Mouse (Mus musculus) bone marrow macrophage, adult 2 months (primary cell): ENCODE measurements around the gene Yipf4. TPM values are rescaled to one million over a fixed set of nuclear protein-coding genes. Genes with fewer than 3 reads are reported as not detected.
A peak's percentile ranks its signal among the peaks of the same experiment; 100 is the strongest.

Experiments used
- H3K27ac ChIP-seq: 2 replicates; pipeline ENCODE4 v1.5.1; 2012; ENCODE audit warnings: low read depth, low read length; ENCODE audit not compliant: insufficient read depth
- H3K4me1 ChIP-seq: 2 replicates; pipeline ENCODE4 v1.6.1; 2012; ENCODE audit warnings: low read length; ENCODE audit not compliant: control insufficient read depth, insufficient read depth
- H3K4me3 ChIP-seq: 2 replicates; pipeline ENCODE4 v1.5.1; 2012; ENCODE audit warnings: mild to moderate bottlenecking, low read length, moderate library complexity; ENCODE audit not compliant: insufficient read depth
- CTCF ChIP-seq: IDR thresholded peaks from 2 replicates; pipeline ENCODE4 v1.5.1; 2012; ENCODE audit warnings: low read depth, mild to moderate bottlenecking, low read length, moderate library complexity
- POLR2A ChIP-seq: IDR thresholded peaks from 2 replicates; pipeline ENCODE4 v1.6.1; 2012; ENCODE audit warnings: mild to moderate bottlenecking, low read depth, low read length, borderline replicate concordance
- polyA plus RNA-seq: library from polyadenylated mRNA; stranded (reverse); fragments of >200 nt; gene quantifications from 2 replicates; pipeline ENCODE4 v1.2.4, GENCODE M21; 2012; ENCODE audit not compliant: missing spikeins, insufficient read depth, insufficient read length

Gene Yipf4
- polyA plus RNA-seq, 1 experiment, result 89.8 TPM

- Histone ChIP-seq H3K4me3 (no peak overlapping the region), H3K4me1 (peaks cover 19% of the 10 kb centered on the region), H3K27ac (peak overlapping the region; percentile 70)
- TF ChIP-seq CTCF (peak; percentile 55), POLR2A (no peak)
Measured at GRCm38 (mm10) chr17:74522797-74523723, 33.8 kb downstream of the Yipf4 start.

GRCm38 (mm10) chr17:74526117-74526516 is 36.8 kb downstream of the Yipf4 start:
- 0 out of 2 replicates have a peak overlapping the region, but pooled peaks have one; percentile 89 for H3K27ac ChIP-seq

GRCm38 (mm10) chr17:74526806-74527653 is 37.7 kb downstream of the Yipf4 start:
- H3K4me3 ChIP-seq, result peak overlapping the region; percentile 40
- peak overlapping the region; percentile 89 for H3K27ac ChIP-seq
- TF ChIP-seq CTCF, result no peak
- TF ChIP-seq POLR2A, result no peak
- peaks cover 26% of the 10 kb centered on the region for H3K4me1 ChIP-seq

More at GRCm38 (mm10) chr17:74526117-74526516, 36.8 kb downstream of the Yipf4 start:
- no peak for TF ChIP-seq POLR2A
- Histone ChIP-seq H3K4me3 (no peak overlapping the region), H3K4me1 (peaks cover 22% of the 10 kb centered on the region)

GRCm38 (mm10) chr17:74527729-74528607 is 38.7 kb downstream of the Yipf4 start, which contains the start of gene Birc6:
Gene Birc6, plus strand, starts transcription at chr17:74528295.
- peaks cover 28% of the 10 kb centered on the region for H3K4me1 ChIP-seq
- TF ChIP-seq CTCF, result no peak
- no peak for TF ChIP-seq POLR2A
- peak within 1 kb of the TSS; percentile 89 for H3K4me3 ChIP-seq
- peak within 1 kb of the TSS; percentile 89 for H3K27ac ChIP-seq

GRCm38 (mm10) chr17:74528648-74529532 is 39.6 kb downstream of the Yipf4 start:
- TF ChIP-seq POLR2A (no peak), CTCF (no peak)
- peaks cover 28% of the 10 kb centered on the region for H3K4me1 ChIP-seq
- peak overlapping the region; percentile 84 for H3K27ac ChIP-seq
- H3K4me3 ChIP-seq, result peak overlapping the region; percentile 89

- H3K4me1 ChIP-seq, result peaks cover 24% of the 10 kb centered on the region
- 0 out of 2 replicates have a peak overlapping the region, but pooled peaks have one; percentile 84 for H3K27ac ChIP-seq
- TF ChIP-seq POLR2A, result no peak
- TF ChIP-seq CTCF, result no peak
- peak overlapping the region; percentile 89 for H3K4me3 ChIP-seq
Measured at GRCm38 (mm10) chr17:74529533-74529824, 40.2 kb downstream of the Yipf4 start.

- Histone ChIP-seq H3K4me1 (peaks cover 23% of the 10 kb centered on the region), H3K4me3 (no peak overlapping the region), H3K27ac (no peak overlapping the region)
- TF ChIP-seq POLR2A, result no peak
- no peak for TF ChIP-seq CTCF
Measured at GRCm38 (mm10) chr17:74534971-74535370, 45.7 kb downstream of the Yipf4 start.

- TF ChIP-seq CTCF (no peak), POLR2A (no peak)
- peaks cover 15% of the 10 kb centered on the region for H3K4me1 ChIP-seq
- H3K4me3 ChIP-seq, result no peak overlapping the region
- no peak overlapping the region for H3K27ac ChIP-seq
Measured at GRCm38 (mm10) chr17:74537526-74537925, 48.2 kb downstream of the Yipf4 start.

GRCm38 (mm10) chr17:74543615-74544014 is 54.3 kb downstream of the Yipf4 start:
- no peak overlapping the region for H3K27ac ChIP-seq
- no peak overlapping the region for H3K4me3 ChIP-seq
- TF ChIP-seq CTCF (no peak), POLR2A (no peak)
- peaks cover 4% of the 10 kb centered on the region; the same call in 1 of the 2 replicates for H3K4me1 ChIP-seq

Other genes with a start within 250 kb of the Yipf4 start
- gene Memo1, start 194.0 kb upstream of the Yipf4 start, polyA plus RNA-seq, result 36.6 and 38.4 TPM in 2 replicates
- gene Dpy30, start 165.5 kb upstream of the Yipf4 start, polyA plus RNA-seq, result 60.1 and 60.9 TPM in 2 replicates
- gene Spast, start 150.5 kb upstream of the Yipf4 start, polyA plus RNA-seq, result 24.0 and 26.9 TPM in 2 replicates
- gene Slc30a6, start 93.9 kb upstream of the Yipf4 start, polyA plus RNA-seq, result 22.5 and 24.2 TPM in 2 replicates
- gene Nlrc4, start 30.4 kb upstream of the Yipf4 start, polyA plus RNA-seq, result 14.5 and 15.9 TPM in 2 replicates
- 61.4 and 73.1 TPM in 2 replicates for gene Birc6, start 38.8 kb downstream of the Yipf4 start, polyA plus RNA-seq
- 10.8 and 11.0 TPM in 2 replicates for gene Ttc27, start 228.2 kb downstream of the Yipf4 start, polyA plus RNA-seq